Mouse (Mus musculus) liver, embryonic 14.5 days (tissue): ENCODE data around the gene Chl1. TPM values are rescaled to one million over a fixed set of nuclear protein-coding genes. Genes with fewer than 3 reads are reported as not detected.

Experiments used
- ATAC-seq: fragments of 200-750 bp; cut with Nextera tagmentation; 2 replicates; pipeline ENCODE4 v1.8.0; 2017; ENCODE audit warnings: moderate number of reproducible peaks, mild to moderate bottlenecking, moderate library complexity; ENCODE audit not compliant: insufficient read depth
- DNase-seq, 3 experiments: peaks; one replicate each; pipeline ENCODE4 v3.0.0-alpha.2; 2012 to 2013; ENCODE audit warnings: low read depth in 3 of 3, low spot score in 3 of 3
- H3K27ac ChIP-seq: fragments of 300-500 bp; sonication (generic); 2 replicates; pipeline ENCODE4 v1.5.1; 2014; ENCODE audit warnings: moderate library complexity, mild to moderate bottlenecking, control low read depth, inconsistent platforms
- H3K27me3 ChIP-seq: fragments of 300-500 bp; sonication (generic); 2 replicates; pipeline ENCODE4 v1.6.1; 2014; ENCODE audit warnings: mild to moderate bottlenecking, low read length, moderate library complexity; ENCODE audit not compliant: control insufficient read depth, insufficient read depth
- H3K36me3 ChIP-seq: fragments of 300-500 bp; sonication (generic); replicated peaks from 2 replicates; pipeline ENCODE4 v1.6.1; 2014; ENCODE audit warnings: low read depth; ENCODE audit not compliant: control insufficient read depth, insufficient read depth
- H3K4me1 ChIP-seq, 2 experiments: fragments of 200-500 bp in 1 of 2; fragments of 300-500 bp in 1 of 2; sonication (generic) in 1 of 2; replicated peaks; 2 replicates each; pipeline ENCODE4 v1.6.1; 2012 to 2014; ENCODE audit warnings: antibody characterized with exemption in 1 of 2, inconsistent platforms in 1 of 2, low read length in 1 of 2; ENCODE audit not compliant: control insufficient read depth in 2 of 2, insufficient read depth in 2 of 2
- H3K4me2 ChIP-seq: fragments of 300-500 bp; sonication (generic); 2 replicates; pipeline ENCODE4 v1.6.1; 2014; ENCODE audit warnings: low read depth, mild to moderate bottlenecking, control low read depth, moderate library complexity
- H3K4me3 ChIP-seq, 2 experiments: fragments of 200-500 bp in 1 of 2; fragments of 300-500 bp in 1 of 2; sonication (generic) in 1 of 2; 2 replicates each; pipeline ENCODE4 v1.5.1; 2012 to 2014; ENCODE audit warnings: low read depth in 2 of 2, low read length in 2 of 2, mild to moderate bottlenecking in 2 of 2, control low read depth in 1 of 2, inconsistent platforms in 1 of 2, moderate library complexity in 1 of 2; ENCODE audit not compliant: insufficient read depth in 1 of 2
- H3K9ac ChIP-seq: fragments of 300-500 bp; sonication (generic); replicated peaks from 2 replicates; pipeline ENCODE4 v1.6.1; 2014; ENCODE audit warnings: mild to moderate bottlenecking, control low read depth, moderate library complexity
- H3K9me3 ChIP-seq: fragments of 300-500 bp; sonication (generic); 2 replicates; pipeline ENCODE4 v1.6.1; 2016; ENCODE audit warnings: low read length, mixed read lengths; ENCODE audit not compliant: control insufficient read depth
- CTCF ChIP-seq: IDR thresholded peaks from 2 replicates; pipeline ENCODE4 v1.5.1; 2016; ENCODE audit warnings: antibody characterized with exemption, low read depth, control low read depth
- EP300 ChIP-seq: IDR thresholded peaks from 2 replicates; pipeline ENCODE4 v1.6.1; 2016; ENCODE audit warnings: antibody characterized with exemption, low read depth
- WGBS: fragments of 180-500 bp; shearing (Covaris S2); extraction: QIAGEN DNeasy Blood & Tissue Kit; methylation state at CpG from one replicate; pipeline ENCODE4 v1.1.7; 2014; ENCODE audit not compliant: insufficient replicate concordance; 5-methylcytosine and 5-hydroxymethylcytosine counted together
- polyA plus RNA-seq, 2 experiments: library from polyadenylated mRNA; depleted of rRNA in 1 of 2; stranded (reverse) in 1 of 2; unstranded in 1 of 2; fragments of >200 nt; fragmentation: Nextera tagmentation in 1 of 2; extraction: Ambion mirVana in 1 of 2; gene quantifications; 2 replicates each; pipeline versions ENCODE4 v1.2.1 to v1.2.3; 2012 to 2014

Chl1 gene
- polyA plus RNA-seq, 2 experiments, result 0.01 TPM; not detected in 1

- no peak overlapping the region for H3K9ac ChIP-seq
- DNase-seq (no peak), ATAC-seq (no peak)
- TF ChIP-seq CTCF, result no peak
- no peak for TF ChIP-seq EP300
- no peaks in the 10 kb centered on the region for H3K4me1 ChIP-seq
- no peaks in the 10 kb centered on the region for H3K9me3 ChIP-seq
- WGBS, result 65% methylated on average over 2 of the region's 2 CpGs
- no peaks in the 10 kb centered on the region for H3K36me3 ChIP-seq
- H3K27ac ChIP-seq, result no peak overlapping the region
- H3K27me3 ChIP-seq, result no peaks in the 10 kb centered on the region
- H3K4me2 ChIP-seq, result no peak overlapping the region
- no peak overlapping the region for H3K4me3 ChIP-seq
Observed at GRCm38 (mm10) chr6:103519596-103519995, 9.2 kb downstream of the Chl1 start.

- Histone ChIP-seq H3K4me2 (no peak overlapping the region), H3K4me1 (no peaks in the 10 kb centered on the region), H3K36me3 (no peaks in the 10 kb centered on the region), H3K27ac (no peak overlapping the region), H3K9ac (no peak overlapping the region), H3K27me3 (no peaks in the 10 kb centered on the region), H3K9me3 (no peaks in the 10 kb centered on the region), H3K4me3 (no peak overlapping the region)
- ATAC-seq, result no peak
- TF ChIP-seq CTCF (no peak), EP300 (no peak)
- no peak for DNase-seq
- 22% methylated on average over 2 of the region's 2 CpGs for WGBS
Observed at GRCm38 (mm10) chr6:103525326-103526024, 15.1 kb downstream of the Chl1 start.

GRCm38 (mm10) chr6:103526945-103527777 lies 16.8 kb downstream of the Chl1 start:
- Histone ChIP-seq H3K27me3 (no peaks in the 10 kb centered on the region), H3K4me1 (no peaks in the 10 kb centered on the region), H3K9me3 (no peaks in the 10 kb centered on the region), H3K4me2 (no peak overlapping the region), H3K9ac (no peak overlapping the region), H3K4me3 (no peak overlapping the region), H3K36me3 (no peaks in the 10 kb centered on the region), H3K27ac (no peak overlapping the region)
- TF ChIP-seq CTCF, result no peak
- no peak for TF ChIP-seq EP300
- ATAC-seq (no peak), DNase-seq (no peak)
- 25% methylated on average over 8 of the region's 8 CpGs for WGBS

- Histone ChIP-seq H3K36me3 (no peaks in the 10 kb centered on the region), H3K4me1 (no peaks in the 10 kb centered on the region), H3K27ac (no peak overlapping the region), H3K9me3 (no peaks in the 10 kb centered on the region), H3K4me3 (no peak overlapping the region), H3K9ac (no peak overlapping the region), H3K27me3 (no peaks in the 10 kb centered on the region), H3K4me2 (no peak overlapping the region)
- no peak for ATAC-seq
- no peak for DNase-seq
- TF ChIP-seq CTCF, result no peak
- TF ChIP-seq EP300, result no peak
Observed at GRCm38 (mm10) chr6:103533048-103533447, 22.7 kb downstream of the Chl1 start.

GRCm38 (mm10) chr6:103534027-103534426 lies 23.6 kb downstream of the Chl1 start:
- 45% methylated on average over 2 of the region's 2 CpGs for WGBS
- Histone ChIP-seq H3K9me3 (no peaks in the 10 kb centered on the region), H3K4me3 (no peak overlapping the region), H3K4me1 (no peaks in the 10 kb centered on the region), H3K36me3 (no peaks in the 10 kb centered on the region), H3K4me2 (no peak overlapping the region), H3K27ac (no peak overlapping the region), H3K27me3 (no peaks in the 10 kb centered on the region), H3K9ac (no peak overlapping the region)
- ATAC-seq (no peak), DNase-seq (no peak)
- TF ChIP-seq CTCF, result no peak
- no peak for TF ChIP-seq EP300
